Mouse (Mus musculus): ENCODE measurements around the gene Aff4. TPM values are rescaled to one million over a fixed set of nuclear protein-coding genes. Genes with fewer than 3 reads are reported as not detected.
"Not testable (repeated sequence)": the region's sequence is repeated elsewhere in the genome, so short reads cannot be mapped to it uniquely, and the experiment has no call there.

Gene Aff4
- 0.03 and 0.13 TPM in 2 replicates for polyA plus RNA-seq (2012)

DNA sequence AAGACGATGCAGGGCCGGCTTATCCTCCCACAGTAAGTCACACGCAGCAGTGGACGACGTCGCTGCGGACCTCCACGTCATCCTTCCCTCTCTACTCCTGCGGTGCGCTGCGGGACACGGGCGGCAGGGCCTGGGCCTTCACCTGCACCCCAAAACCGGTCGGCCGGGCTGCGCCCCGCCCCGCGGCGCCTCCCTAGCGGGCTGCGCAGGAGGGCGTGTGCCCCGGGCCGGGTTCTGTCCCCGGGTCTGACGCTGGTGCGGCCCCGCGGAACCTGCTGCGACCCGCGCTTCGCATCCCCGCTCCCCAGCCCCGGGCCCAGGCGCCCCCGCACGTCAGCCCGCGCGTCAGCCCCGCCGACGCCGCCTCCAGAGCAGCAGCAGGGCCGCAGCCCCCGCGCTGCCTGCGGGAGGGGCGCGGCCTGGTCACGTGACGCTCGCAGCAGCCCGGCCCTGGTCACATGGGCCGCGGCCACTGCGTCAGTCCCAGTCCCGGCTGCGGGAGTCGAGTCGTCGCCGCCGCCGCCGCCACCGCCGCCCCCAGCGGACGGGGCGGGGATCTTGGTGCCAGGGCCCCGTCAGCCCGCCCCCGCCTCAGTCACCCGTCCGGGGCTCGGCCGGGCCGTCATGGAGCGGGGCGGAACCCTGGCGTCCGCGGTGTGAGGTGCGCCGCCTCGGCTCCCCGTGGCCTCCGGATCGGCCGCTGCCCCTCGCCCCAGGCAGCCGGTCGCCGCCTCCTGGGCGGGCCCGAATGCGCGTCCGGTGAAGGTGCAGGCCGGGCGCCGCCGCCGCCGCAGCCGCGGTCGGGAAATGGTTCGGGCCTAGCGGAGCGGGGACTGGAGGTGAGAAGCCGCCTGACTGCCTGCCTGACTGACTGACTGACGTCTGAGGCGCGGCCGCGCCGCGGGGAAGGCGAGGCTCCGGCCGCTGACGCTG is at the start of gene Aff4:
Aff4 (plus strand) TSS at position 543 of the 933 bp plus-strand sequence.
- peak within 1 kb of the TSS; percentile 92 for H3K4me3 ChIP-seq (replicated peaks)

GRCm38 (mm10) chr11:53301167-53301515 is 49.5 kb upstream of the Aff4 start:
- TF ChIP-seq GATA1 (IDR thresholded peaks at IDR 0.05; ENCODE audit: low read length) (no peak), TAL1 (IDR thresholded peaks at IDR 0.05; ENCODE audit: low read length) (no peak)
- Histone ChIP-seq H3K36me3 (ENCODE audit: control insufficient read depth) (peaks cover 23% of the 10 kb centered on the region), H3K4me3 (replicated peaks) (peak overlapping the region; percentile 98), H3K4me1 (ENCODE audit: control insufficient read depth) (peaks cover 43% of the 10 kb centered on the region), H3K9me3 (ENCODE audit: control insufficient read depth, low read length) (no peaks in the 10 kb centered on the region), H3K27me3 (ENCODE audit: control insufficient read depth) (no peaks in the 10 kb centered on the region)

More for the DNA sequence above, at the start of gene Aff4:
- TF ChIP-seq GATA1 (IDR thresholded peaks at IDR 0.05; ENCODE audit: low read length) = no peak
- TF ChIP-seq TAL1 (IDR thresholded peaks at IDR 0.05; ENCODE audit: low read length) = no peak
- H3K4me1 ChIP-seq (ENCODE audit: control insufficient read depth) = peaks cover 23% of the 10 kb centered on the region
- peaks cover 25% of the 10 kb centered on the region for H3K27me3 ChIP-seq (ENCODE audit: control insufficient read depth)
- H3K9me3 ChIP-seq (ENCODE audit: control insufficient read depth, low read length) = no peaks in the 10 kb centered on the region
- H3K36me3 ChIP-seq (ENCODE audit: control insufficient read depth) = peaks cover 2% of the 10 kb centered on the region; the same call in 1 of the 2 replicates

- Histone ChIP-seq H3K36me3 (ENCODE audit: control insufficient read depth) (no peaks in the 10 kb centered on the region), H3K4me1 (ENCODE audit: control insufficient read depth) (peaks cover 14% of the 10 kb centered on the region), H3K4me3 (replicated peaks) (no peak overlapping the region), H3K9me3 (ENCODE audit: control insufficient read depth, low read length) (no peaks in the 10 kb centered on the region), H3K27me3 (ENCODE audit: control insufficient read depth) (peaks cover 12% of the 10 kb centered on the region)
- no peak for TF ChIP-seq TAL1 (IDR thresholded peaks at IDR 0.05; ENCODE audit: low read length)
- no peak for TF ChIP-seq GATA1 (IDR thresholded peaks at IDR 0.05; ENCODE audit: low read length)
Measured at GRCm38 (mm10) chr11:53304044-53304840, 46.4 kb upstream of the Aff4 start.

DNA sequence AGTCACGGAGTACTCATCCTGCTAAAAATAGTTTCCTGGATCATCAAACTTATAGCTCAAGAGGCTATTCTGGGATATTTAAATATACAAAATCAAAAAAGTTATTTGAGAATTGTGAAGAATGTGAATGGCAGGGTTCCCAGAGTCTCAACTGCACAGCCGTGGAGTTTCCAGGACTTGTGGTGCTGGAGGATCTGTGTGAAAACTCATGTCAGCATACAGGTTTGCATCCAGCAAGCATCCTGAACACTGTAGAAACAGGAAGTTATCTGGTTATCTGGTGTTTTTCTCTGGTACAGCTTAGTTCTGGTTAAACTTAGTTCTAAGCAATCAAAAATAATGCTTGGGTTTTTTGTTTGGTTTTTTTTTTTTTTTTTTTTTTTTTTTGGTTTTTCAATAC is 43.7 kb upstream of the Aff4 start:
- Histone ChIP-seq H3K9me3 (ENCODE audit: control insufficient read depth, low read length) (no peaks in the 10 kb centered on the region), H3K36me3 (ENCODE audit: control insufficient read depth) (no peaks in the 10 kb centered on the region), H3K27me3 (ENCODE audit: control insufficient read depth) (peaks cover 15% of the 10 kb centered on the region), H3K4me1 (ENCODE audit: control insufficient read depth) (no peaks in the 10 kb centered on the region), H3K4me3 (replicated peaks) (no peak overlapping the region)
- TF ChIP-seq TAL1 (IDR thresholded peaks at IDR 0.05; ENCODE audit: low read length) (no peak), GATA1 (IDR thresholded peaks at IDR 0.05; ENCODE audit: low read length) (no peak)

DNA sequence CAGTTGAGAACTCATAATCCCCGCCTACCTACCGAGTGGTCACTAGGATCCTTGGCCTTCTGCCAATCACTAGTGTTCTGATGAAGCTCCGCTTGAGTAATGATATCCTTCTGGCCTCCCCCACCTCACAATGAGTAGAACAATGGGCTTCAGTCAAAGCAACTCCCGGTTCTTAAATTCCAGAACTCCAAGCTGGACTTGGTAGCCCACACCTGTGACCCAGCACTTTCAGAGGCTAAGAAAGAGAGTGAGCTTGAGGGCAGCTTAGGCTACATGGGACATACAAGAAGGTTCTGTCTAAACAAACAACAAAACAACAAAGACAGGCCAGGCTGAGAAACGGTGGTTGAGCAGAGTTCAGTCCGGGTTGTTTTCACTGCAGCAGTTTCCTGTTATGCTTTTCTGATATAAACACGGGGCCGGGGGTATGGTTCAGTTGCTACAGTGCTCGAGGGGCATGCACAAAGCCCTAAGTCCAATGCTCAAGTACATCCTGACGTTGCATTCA is 43.0 kb upstream of the Aff4 start:
- TF ChIP-seq GATA1 (IDR thresholded peaks at IDR 0.05; ENCODE audit: low read length) (no peak), TAL1 (IDR thresholded peaks at IDR 0.05; ENCODE audit: low read length) (no peak)
- Histone ChIP-seq H3K4me3 (replicated peaks) (no peak overlapping the region), H3K4me1 (ENCODE audit: control insufficient read depth) (no peaks in the 10 kb centered on the region), H3K27me3 (ENCODE audit: control insufficient read depth) (peaks cover 20% of the 10 kb centered on the region), H3K36me3 (ENCODE audit: control insufficient read depth) (no peaks in the 10 kb centered on the region), H3K9me3 (ENCODE audit: control insufficient read depth, low read length) (no peaks in the 10 kb centered on the region)

DNA sequence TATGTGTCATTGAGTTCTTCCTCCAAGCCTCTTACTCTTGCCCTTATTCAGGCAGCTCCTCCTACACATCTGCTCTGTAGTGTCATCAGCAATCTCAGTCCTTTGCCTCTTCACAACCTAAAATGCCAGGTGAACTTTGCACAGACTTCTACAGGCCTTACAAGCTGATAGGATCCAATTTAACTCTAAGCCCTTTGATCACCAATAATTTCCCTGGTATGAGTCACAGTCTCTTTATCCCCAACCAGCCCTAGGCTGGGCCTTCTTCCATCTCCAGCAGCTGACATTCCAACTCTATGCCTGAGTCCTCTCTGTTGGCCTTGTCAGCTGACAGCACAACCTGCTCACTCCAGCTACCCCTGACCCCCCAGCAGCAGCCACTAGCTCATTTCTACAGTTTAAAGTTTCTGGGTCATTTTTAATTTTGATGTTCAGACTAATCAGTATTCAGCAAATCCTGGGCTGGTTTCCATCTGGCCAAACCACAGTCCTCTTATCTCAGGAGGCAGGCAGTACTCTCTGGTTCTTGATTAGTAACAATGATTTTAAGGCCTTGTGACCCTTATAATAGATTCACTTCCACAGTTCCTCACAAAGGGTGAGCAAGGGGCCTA is 42.3 kb upstream of the Aff4 start:
- H3K4me1 ChIP-seq (ENCODE audit: control insufficient read depth) = no peaks in the 10 kb centered on the region
- TF ChIP-seq GATA1 (IDR thresholded peaks at IDR 0.05; ENCODE audit: low read length) = no peak
- TF ChIP-seq TAL1 (IDR thresholded peaks at IDR 0.05; ENCODE audit: low read length) = no peak
- no peak overlapping the region for H3K4me3 ChIP-seq (replicated peaks)

DNA sequence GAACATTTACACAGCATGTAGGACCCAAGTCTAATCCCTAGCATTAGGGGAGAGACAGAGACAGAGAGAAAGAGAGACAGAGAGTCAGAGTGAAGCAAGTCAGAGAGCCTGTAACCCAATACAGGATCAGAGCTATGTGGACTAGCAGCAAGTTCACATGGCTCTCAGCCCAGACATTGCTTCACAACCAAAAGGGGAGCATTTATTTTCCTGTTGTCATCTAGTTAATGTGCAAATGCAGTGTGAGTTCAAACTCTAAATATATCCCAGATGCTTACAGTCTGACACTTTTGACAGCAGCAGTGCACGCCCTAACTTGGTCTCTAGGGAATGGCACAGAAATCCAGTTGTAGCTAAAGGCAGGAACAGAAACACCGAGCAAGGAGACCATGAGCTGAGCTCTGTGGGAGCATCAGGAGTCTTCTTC is 41.7 kb upstream of the Aff4 start:
- H3K36me3 ChIP-seq (ENCODE audit: control insufficient read depth) = no peaks in the 10 kb centered on the region
- peaks cover 22% of the 10 kb centered on the region for H3K27me3 ChIP-seq (ENCODE audit: control insufficient read depth)
- TF ChIP-seq TAL1 (IDR thresholded peaks at IDR 0.05; ENCODE audit: low read length) (no peak), GATA1 (IDR thresholded peaks at IDR 0.05; ENCODE audit: low read length) (no peak)
- H3K4me1 ChIP-seq (ENCODE audit: control insufficient read depth) = no peaks in the 10 kb centered on the region
- H3K9me3 ChIP-seq (ENCODE audit: control insufficient read depth, low read length) = no peaks in the 10 kb centered on the region
- H3K4me3 ChIP-seq (replicated peaks) = no peak overlapping the region

More for the DNA sequence above, 42.3 kb upstream of the Aff4 start:
- Histone ChIP-seq H3K27me3 (ENCODE audit: control insufficient read depth) (peaks cover 22% of the 10 kb centered on the region), H3K9me3 (ENCODE audit: control insufficient read depth, low read length) (no peaks in the 10 kb centered on the region), H3K36me3 (ENCODE audit: control insufficient read depth) (no peaks in the 10 kb centered on the region)

GRCm38 (mm10) chr11:53311385-53311784 is 39.2 kb upstream of the Aff4 start:
- Histone ChIP-seq H3K9me3 (ENCODE audit: control insufficient read depth, low read length) (no peaks in the 10 kb centered on the region), H3K4me3 (replicated peaks) (no peak overlapping the region), H3K27me3 (ENCODE audit: control insufficient read depth) (peaks cover 22% of the 10 kb centered on the region), H3K36me3 (ENCODE audit: control insufficient read depth) (no peaks in the 10 kb centered on the region), H3K4me1 (ENCODE audit: control insufficient read depth) (no peaks in the 10 kb centered on the region)
- TF ChIP-seq TAL1 (IDR thresholded peaks at IDR 0.05; ENCODE audit: low read length) = no peak
- no peak for TF ChIP-seq GATA1 (IDR thresholded peaks at IDR 0.05; ENCODE audit: low read length)

DNA sequence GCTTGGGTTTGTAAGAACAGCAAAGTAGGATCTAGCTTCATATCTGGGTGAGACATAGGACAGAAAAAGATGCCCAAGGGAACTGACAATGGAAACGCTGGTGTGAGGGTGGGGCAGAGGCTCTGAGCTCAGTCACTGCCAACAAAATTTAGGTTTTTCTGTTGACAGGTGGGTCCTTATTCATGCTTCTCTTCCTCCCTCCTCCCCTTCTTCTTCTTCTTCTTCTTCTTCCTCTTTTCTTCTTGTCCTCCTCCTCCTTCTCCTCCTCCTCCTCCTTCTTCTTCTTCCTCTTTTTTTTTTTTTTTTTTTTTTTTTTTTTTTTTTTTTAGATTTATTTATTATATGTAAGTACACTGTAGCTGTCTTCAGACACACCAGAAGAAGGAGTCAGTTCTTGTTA is 37.8 kb upstream of the Aff4 start:
- peaks cover 21% of the 10 kb centered on the region for H3K27me3 ChIP-seq (ENCODE audit: control insufficient read depth)
- not testable (repeated sequence) for H3K4me3 ChIP-seq (replicated peaks); H3K4me1 ChIP-seq (ENCODE audit: control insufficient read depth); H3K36me3 ChIP-seq (ENCODE audit: control insufficient read depth); H3K9me3 ChIP-seq (ENCODE audit: control insufficient read depth, low read length)

Data from erythroblast, embryonic 14.5 days (primary cell).